Mouse (Mus musculus): ENCODE data around the gene Mxra7.
"Not testable (repeated sequence)": the region's sequence is repeated elsewhere in the genome, so short reads cannot be mapped to it uniquely, and the experiment has no call there.

Mxra7 gene

DNA sequence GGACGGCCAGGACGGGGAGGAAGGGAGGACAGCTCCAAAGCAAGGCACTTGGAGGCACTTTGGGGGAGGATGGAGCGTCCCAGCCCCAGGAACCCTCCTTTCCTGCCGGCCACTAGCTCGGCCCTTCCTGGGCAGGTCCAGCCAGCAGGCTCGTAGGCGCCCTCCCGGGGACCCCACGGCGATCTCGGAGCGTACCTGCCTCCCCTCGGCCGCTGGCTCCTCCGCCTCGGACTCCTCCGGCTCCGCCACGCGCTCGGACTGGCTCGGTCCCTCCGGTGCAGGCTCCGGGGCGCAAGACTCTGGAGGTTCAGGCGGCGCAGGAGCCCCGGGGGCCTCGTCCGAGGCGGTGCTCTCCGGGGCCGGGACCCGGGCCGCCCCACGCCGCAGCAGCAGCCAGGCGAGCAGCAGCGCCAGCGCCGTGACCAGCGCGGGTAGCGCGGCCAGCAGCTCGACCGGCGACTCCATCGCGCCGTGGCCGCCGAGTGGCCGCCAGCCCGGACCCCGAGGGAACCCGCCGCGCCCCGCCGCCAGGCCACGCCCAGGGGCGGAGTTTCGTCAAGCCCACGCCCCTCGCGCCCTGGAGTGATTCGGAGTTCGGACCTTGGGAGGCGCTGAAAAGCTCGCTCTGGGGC, at the start of gene Mxra7:
Mxra7 (minus strand) TSS at position 513 of the 632 bp plus-strand sequence.
- DNase-seq (ENCODE audit: low read depth) = peak; percentile 93

DNA sequence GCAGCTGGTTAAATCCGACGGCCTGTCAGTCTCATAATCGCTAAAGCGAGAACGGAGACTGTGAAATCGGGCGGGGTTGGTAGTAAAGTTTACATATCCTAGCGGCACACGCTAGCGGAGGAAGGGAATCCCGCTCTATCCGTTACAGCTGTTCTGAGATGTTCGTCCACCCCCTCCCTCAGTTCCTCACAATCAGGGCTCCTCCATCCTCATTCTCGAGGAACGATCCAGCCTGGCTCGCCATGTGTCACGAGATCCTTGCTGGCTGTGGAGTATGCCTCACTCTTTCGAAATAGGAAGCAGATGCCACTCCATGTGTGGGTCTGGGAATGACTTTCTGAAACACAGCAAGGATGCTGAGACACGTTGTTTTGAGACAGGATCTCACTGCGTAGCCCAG, 46.1 kb upstream of the Mxra7 start:
- no peak for DNase-seq (ENCODE audit: low read depth)

DNA sequence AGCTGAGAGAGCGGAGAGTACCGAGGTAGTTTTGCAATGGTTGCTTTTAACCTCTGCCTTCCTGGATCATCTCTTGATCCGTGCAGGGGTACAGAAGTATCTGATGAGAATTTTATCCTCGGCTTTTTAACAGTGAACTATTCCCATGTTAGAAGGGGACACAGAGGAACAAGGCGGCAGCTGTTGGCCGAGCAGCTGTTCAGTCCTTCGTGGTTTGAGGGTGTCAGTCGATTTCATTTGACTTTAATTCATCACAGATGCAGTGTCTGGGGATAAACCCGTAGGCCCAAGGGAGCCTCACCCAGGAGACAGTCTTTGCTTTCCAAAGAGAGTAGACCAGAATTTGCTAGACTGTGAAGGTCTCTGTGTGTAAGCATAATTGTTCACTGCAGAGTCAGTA, 43.7 kb upstream of the Mxra7 start:
- DNase-seq (ENCODE audit: low read depth) = no peak

DNA sequence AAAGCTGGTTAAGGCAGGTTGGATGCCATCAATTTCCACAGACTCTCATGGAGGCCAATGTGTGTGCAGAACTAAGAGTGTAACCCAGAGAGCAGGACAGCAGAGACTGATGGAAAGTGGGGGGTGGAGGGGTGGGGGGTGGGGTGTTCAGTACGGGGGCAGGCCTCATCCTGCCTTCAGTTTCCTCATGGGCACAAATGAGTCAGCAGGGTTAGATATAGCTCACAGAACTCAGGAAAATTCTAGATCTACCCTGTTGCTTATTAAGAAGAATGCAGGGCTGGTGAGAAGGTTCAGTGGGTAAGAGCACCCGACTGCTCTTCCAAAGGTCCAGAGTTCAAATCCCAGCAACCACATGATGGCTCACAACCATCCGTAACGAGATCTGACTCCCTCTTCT, 41.8 kb upstream of the Mxra7 start:
- DNase-seq (ENCODE audit: low read depth) = no peak

DNA sequence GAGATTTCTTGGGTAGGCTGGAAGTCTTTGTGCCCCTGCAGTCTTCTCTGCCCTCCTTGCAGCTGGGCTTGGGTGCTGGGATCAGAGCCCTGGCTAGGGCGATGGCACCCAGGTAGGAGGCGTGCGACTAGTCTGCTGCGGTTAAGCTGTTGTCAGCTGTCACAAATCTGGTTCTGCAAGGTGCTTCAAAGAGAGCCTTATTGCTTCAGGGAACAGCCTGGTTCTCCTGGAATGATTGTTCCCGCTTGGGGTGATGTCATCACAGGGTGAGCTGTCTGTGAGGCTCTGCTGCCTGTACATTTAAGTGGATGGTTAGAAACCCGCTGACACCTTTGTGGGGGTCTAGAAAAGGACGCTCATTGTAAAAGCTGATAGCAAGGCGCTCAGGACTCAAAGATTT, 41.4 kb upstream of the Mxra7 start:
- DNase-seq (ENCODE audit: low read depth) = no peak

DNA sequence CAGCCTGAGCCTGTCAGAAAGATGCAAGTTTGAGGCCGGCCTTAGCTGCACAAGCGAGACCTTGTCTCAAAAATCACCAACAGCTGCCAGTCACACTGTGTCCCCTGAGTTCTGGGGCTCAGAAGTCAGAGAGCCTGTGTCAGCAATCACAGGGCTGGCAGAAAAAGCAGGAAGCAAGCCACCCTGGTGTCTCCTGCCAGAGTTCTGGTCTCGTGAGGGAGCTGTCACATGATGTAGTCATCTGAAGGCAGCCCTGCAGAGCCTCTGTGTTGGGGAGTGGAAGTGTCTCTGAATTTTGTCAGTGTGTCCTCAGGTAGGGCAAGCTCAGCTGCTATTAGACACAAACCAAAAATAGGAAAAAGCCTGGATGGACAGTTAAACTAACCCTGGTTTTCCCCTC, 40.3 kb upstream of the Mxra7 start:
- no peak for DNase-seq (ENCODE audit: low read depth)

DNA sequence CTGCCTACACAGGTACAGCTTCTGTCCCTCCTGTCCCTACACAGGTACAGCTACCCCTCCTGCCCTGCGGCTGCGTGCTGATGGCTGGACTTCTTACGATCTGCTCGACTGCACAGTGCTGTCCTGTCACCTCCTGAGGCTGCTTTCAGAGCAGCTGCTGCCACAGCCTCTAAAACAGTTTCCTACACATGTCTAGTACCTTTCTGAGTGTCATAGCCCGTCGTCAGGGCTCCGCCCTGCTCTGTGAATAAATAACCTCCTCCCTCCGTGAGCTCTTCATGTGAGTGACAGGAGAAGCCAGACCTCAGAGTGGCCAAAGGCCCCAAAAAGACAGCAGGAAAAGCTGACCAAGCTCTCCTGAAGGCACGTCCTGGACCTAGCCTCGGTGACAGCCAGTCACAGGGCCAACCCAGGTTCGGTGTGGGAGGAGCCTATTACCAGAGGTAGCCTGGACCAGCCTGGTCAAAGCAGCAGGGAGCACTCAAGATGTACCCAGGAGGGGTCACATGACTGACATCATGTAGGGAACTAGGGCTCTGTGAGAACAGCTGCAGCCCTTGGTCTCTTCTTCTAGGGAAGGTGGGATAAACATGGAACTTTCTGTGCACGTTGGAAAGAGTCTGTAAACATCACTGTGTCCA, 38.2 kb upstream of the Mxra7 start:
- no peak for DNase-seq (ENCODE audit: low read depth)

DNA sequence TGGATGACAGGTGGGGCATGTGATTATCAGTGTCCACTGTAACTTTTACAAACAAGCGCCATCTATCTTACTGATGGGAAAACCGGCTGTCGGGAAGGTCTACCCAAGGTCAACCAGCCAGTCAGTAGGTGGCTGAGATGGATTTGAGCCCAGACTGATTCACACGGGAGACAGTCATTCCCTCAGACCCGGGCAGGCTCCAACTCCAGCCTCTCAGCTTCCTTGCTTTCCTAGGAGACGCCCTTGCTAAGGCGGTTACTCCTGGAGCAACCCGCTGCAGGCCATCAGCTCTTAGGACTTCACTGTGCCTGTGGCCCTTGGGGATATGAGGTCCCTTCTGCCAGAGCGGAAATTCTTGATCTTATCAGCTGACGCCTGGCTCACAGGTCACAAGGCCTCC, 36.6 kb upstream of the Mxra7 start:
- DNase-seq (ENCODE audit: low read depth) = no peak

DNA sequence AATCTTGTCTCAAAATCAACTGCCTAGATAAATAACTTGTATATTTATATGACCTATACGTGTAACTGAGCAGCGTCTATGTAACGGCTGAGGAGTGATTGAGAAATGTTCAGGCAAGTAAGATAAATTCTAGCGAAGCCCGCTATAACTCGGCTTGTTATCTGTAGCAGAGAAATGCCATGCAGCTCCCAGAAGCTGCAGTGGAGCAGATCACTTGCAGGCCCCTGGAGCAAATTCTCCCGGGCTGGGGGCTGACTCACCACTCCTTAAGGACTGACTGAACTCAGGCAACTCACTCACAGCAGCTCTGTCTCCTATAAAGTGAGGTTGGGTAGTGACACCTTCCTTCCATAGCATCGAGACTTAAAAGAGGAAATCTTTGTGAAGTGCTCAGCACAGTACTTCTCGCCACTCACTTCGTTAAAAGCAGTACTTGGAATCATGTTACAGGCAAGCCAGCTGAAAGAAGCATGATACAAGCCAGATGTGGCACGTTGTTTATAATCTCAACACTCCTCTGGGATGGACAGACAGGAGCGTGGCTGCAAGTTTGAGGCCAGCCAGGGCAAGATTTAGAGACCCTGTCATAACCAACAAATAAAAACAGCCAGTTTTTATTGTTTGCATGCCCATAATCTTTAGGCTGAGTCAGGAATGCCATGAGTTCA, 29.5 kb upstream of the Mxra7 start:
- peak; percentile 38 for DNase-seq (ENCODE audit: low read depth)

DNA sequence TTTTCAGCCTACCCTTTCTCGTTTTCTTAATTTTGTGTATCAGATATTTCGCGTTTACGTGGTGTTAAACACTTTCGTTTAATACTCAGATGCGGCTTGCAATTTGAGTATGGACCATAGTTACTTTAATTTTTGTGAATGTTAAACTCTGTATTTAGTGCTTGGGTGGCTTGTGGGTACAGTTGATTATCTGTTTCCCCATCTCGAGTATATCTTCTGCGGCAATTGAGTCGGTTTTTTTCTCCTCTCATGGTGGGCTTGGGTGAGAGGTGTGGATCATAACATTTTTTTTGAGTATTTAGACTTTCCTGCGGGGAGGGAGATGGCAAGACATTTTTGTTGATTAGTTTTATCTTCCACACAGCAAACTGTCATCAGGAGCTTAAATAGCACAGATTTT, 26.4 kb upstream of the Mxra7 start:
- no peak for DNase-seq (ENCODE audit: low read depth)

DNA sequence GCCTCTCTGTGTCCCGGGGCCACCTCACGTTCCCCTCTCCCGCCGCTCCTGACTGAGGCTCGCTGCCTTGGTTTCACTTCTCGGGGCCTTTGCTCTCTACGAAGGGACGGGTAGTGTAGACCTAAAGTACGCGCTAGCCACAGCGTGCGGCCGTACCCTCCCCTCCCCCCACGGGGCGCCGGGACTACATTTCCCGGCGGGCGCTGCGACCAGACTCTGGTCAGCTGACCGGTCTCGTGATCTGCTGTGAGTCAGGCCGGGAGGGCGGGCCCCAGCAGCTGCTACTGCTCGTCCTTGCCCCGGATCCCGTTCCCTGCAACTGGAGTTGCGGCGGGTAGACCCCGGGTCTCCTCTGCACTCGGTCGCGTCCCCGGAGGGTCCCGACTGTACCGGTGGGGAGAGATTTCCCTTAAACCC, 25.7 kb upstream of the Mxra7 start:
- DNase-seq (ENCODE audit: low read depth) = peak; percentile 96

DNA sequence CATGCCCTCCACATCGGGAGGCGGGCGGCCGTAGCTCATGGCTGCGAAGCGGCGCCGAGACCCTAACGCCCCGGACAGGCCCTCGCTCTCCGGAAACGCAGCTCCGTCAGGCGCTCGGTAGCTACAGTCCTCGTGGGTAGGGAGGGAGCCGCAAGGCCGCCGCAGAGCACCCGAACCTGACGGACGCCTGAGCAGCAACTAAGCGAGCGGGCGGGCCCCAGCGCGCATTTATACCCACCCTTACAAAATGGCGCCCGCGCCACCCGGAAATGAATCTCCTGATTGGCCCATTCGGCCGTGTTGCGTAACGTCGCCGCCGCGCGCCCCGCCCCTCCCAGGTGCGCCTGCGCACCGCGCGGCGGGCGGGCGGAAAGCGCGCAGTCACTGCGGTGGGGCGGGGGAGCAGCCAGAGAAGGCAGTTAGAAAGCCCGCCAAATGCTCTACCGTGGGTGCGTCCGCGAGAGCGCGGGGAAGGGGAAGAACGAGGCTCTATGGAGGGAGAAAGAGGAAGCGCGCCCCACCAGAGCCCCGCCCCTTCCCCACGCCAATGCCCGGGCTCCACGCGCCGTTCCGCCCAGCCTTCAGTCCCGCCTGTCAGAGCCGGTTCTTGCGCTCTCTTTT, 25.2 kb upstream of the Mxra7 start, which contains the start of gene Srsf2:
Srsf2 (minus strand) TSS at position 204 of the 621 bp plus-strand sequence.
- DNase-seq (ENCODE audit: low read depth) = peak; percentile 97

DNA sequence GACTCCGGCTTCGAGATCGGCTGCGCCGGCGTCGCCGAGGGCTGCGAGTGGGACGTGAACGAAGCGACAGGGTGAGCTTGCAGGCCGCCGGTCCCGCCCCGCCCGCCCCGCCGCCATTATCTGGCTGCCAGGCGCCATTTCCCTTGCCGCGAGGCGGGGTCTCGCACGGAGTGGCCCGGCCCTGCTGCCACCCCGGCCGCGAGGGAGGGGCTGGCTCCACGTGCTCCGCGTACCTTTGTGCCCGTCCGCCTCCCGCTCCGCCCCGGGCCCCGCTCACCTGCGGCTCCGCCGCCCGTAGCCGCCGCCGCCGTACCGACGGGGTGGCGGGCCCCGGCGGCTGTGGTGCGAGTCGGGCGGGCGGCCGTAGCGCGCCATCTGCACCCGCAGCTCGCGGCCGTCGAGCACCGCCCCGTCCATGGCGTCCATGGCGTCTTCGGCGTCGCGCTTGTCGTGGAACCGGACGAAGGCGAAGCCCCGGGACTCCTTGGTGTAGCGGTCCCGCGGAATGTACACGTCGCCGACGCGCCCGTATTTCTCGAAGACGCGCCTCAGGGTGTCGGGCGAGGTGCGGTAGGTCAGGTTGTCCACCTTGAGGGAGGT, 24.5 kb upstream of the Mxra7 start, which contains the start of gene Mfsd11:
Mfsd11 (plus strand) TSS at position 150 of the 600 bp plus-strand sequence.
- DNase-seq (ENCODE audit: low read depth) = peak; percentile 85

DNA sequence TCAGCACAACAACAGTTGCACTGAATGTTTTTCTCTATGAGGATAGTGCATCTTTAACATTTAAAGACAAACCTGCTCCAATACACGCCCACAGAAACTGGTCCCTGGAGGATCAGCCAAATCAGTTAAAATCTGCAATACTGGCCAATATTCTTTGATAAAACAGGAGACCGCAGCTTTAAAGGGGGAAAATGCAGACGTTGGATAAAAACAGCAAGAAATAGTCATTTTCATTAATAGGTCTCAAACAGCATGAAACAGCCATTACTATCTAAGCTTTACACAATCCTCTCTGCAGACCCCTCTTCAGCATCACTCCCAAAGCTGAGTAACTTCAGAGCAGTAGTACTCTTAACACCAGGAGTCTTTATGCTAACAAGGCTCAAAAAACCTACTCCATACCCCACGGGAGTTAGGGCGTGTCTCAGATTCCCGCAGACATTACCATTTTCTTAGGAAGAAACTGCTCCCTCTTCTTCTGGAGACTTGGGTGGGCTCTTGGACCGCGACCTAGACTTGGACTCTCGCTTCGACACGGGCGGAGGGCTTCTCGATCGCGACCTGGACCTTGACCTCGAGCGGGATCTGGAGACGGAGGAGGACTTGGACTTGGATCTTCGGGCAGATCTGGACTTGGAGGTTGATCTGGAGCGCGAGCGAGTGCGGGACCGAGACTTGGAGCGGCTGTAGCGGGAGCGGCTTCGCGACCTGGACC, 23.9 kb upstream of the Mxra7 start:
- peak; percentile 38 for DNase-seq (ENCODE audit: low read depth)

DNA sequence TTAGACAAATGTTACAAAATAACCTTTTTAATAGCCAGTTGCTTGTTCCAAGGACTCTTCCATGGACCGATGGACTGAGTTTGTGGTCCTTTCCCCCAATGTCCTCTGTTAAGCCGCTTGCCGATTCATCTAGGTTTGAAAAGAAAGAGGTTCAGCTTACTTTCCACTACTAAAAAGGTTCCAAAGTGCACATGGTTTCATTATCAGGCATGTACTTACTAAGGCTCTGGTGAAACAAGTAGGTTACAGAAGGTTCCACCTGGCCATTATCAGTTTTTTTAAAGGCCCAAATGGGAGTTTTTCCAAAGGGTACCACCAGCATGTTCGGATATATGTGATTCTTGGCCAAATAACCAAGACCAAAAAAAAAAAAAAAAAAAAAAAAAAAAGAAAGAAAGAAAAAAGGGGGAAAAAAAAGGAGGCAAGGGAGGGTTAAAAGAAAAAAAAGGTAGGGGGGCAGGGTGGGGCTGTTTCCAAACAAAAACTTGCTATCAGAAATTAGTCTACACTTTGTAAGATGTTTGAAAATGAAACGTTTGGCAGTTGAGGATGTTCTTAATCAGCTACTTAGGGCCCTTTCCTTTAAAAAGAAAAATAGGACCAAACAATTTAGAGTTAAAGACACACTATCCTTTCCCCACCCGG, 23.1 kb upstream of the Mxra7 start:
- no peak for DNase-seq (ENCODE audit: low read depth)

DNA sequence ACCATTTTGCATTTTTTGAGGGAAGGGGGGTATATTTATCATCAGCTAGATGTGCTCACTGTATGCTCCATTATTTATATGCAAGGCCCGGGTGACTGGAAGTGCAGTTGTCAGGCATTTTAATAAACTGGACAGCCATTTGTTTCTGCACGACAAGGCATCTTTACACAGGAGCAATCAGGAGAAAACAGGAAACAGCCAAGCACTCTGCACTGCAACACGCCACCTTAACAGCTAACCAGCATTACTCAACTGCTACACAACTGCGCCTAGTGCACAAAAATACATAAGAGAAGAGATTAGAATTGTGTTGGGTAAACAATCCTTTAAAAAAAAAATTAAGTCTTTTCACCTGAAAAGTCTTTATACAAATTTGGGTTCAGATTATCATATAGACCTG, 22.2 kb upstream of the Mxra7 start:
- no peak for DNase-seq (ENCODE audit: low read depth)

DNA sequence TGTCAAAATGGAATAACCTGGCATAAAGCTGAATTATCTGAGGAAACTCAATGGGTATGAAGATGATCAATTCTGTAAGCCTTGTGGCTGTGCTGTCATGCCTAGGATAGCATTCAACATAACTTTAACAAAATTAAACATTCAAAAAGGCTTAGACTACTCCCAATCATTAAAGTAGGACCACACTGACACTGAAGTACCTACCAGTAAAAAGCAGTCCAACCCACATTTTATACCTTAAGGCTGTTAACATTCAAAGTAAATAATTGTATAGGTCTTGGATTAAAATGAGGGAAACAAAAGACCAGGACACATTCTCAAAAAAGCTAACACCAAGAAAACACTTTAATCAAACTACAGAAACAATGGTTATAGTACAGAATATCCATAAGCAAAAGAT, 21.7 kb upstream of the Mxra7 start:
- no peak for DNase-seq (ENCODE audit: low read depth)

DNA sequence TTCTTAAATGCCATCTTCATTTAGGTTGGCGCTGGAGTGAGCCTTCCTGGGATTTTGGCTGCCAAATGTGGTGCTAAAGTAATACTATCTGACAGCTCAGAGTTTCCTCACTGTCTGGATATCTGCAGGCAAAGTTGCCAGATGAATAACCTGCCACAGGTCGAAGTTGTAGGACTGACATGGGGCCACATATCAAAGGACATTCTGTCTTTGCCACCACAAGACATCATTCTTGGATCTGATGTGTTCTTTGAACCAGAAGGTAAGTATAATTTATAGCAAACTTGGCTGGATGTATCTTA, 21.0 kb upstream of the Mxra7 start:
- not testable (repeated sequence) for DNase-seq (ENCODE audit: low read depth)

DNA sequence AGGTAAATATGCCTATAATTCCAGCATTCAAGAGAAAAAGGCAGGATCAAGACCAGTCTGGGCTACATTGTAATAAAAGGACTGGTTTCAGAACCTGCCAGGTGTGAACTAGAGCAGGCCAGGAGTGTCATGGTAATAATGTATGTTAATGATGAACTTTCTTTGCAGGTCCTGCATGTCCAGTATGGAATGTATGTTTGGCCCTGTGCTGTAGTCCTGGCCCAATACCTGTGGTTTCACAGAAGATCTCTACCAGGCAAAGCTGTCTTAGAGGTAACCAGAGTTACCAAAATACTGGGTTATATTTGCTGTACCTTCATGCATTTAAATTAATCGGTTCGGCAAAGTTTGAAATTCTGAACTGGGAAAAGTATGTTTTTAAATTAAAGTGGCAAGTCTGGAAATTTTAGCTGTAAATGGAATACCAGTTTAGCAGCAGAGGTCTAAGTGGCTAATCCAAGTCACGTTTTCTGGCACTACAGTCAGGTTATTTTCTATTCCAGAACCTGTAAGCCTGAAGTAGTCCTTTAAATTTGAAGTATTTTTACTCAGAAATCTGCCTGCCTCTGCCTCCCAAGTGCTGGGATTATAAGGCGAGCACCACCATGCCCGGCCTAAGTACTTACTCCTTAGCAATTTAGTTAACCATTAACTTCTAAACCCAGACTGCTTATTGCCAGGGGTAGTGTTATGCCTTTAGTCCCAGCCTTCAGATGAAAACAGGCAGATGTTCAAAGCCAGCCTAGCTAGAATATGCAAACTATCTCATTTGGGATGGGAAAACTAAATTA, 20.4 kb upstream of the Mxra7 start:
- DNase-seq (ENCODE audit: low read depth) = no peak

DNA sequence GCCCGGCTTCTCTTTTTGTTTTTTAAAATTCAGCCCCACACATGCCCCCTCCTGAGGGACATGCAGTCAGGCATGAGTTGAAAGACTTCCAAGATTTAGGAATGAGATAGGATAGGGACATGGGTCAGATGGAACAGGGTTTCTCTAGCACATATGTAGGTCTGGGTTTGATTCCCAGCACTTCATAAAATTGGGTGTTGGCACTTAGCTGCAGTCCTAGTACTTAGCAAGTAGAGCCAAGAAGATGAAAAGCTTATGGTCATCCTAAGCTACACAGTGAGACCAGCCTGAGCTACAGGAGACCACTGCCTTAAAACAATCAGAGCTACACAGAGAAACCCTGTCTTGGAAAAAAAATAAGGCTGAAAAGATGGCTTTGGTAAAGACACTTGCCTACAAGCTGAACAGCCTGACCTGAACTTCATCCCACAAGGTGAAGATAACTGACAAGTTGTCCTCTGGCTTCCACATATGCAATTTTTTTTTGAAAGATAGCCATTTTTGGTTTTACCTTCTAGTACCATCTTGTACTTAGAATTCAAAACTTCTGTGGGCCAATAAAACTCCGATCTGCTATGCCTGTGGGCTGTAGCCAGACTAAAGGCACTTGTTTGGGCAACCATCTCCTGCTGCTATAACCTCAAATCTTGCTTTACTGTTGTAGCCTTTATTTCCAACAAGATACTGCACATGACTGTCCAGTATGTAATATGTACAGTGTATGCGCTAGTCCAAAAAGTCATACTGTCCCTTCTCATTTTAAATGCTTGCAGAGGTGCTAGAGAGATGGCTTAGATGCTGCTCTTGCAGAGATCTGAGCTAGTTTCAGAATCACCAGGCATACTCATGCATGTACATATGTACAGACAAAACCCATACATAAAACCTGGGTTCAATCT, 19.6 kb upstream of the Mxra7 start:
- no peak for DNase-seq (ENCODE audit: low read depth)
